Comparison of ENCODE assay signal across 16 mouse cellular contexts in the genomic region with DNA sequence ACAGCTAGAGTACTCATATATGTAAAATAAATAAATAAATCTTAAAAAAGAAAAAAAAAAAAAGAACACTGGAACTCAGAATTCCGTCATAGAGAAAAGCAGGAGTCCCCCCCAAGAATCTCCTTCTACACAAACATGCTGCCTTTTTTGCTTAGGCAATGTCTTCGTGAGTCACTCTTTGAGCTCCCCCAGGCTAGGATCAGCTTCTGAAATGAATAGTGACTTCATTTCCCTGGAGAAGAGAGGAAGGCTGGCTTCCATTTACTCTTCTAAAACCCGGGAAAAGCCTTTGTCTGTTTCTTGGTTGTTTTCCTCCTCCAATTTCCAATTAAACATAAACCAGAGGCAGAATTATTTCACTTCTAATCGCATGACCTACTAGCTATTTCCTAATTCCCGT. TPM values are rescaled to one million over a fixed set of nuclear protein-coding genes. Genes with fewer than 3 reads are reported as not detected.
DNase-seq lines count a peak whose midpoint lies in the region; ATAC-seq and TF ChIP-seq lines count a peak whose summit lies in the region.
"Had no signal": no experiment of that assay in that cellular context is flagged by ENCODE, and none has a peak within 500 bp of the region (broad histone marks: within the 10 kb centered on the region; RNA-seq: fewer than 3 reads in every experiment).

No protein-coding gene starts in this region.

- ATAC-seq in neural tube, embryonic 15.5 days (ENCODE audit: low FRiP score), result no peak
- ATAC-seq in intestine, embryonic 15.5 days, result no peak
- ATAC-seq: forebrain, embryonic 13.5 days; Patski had no signal

- H3K27ac ChIP-seq in left cerebral cortex, adult 2 months, result peak overlapping the region; percentile 77; the same call in 1 of the 2 replicates
- H3K27ac ChIP-seq in brown adipose tissue, adult 24 weeks (replicated peaks; ENCODE audit: low read depth, low read length), result peak overlapping the region; percentile 78
- H3K27ac ChIP-seq in neural tube, embryonic 15.5 days (replicated peaks), result peak overlapping the region; percentile 68
- no peak overlapping the region for H3K27ac ChIP-seq in intestine, embryonic 15.5 days
- H3K27ac ChIP-seq: forebrain, embryonic 13.5 days had no signal

- H3K36me3 ChIP-seq in neural tube, embryonic 15.5 days, result no peaks in the 10 kb centered on the region
- no peaks in the 10 kb centered on the region for H3K36me3 ChIP-seq in intestine, embryonic 15.5 days
- H3K36me3 ChIP-seq: midbrain, embryonic 12.5 days had no signal

- H3K4me3 ChIP-seq in left cerebral cortex, adult 2 months, result no peak overlapping the region
- H3K4me3 ChIP-seq in brown adipose tissue, adult 24 weeks (ENCODE audit: insufficient read depth, low read depth, low read length), result no peak overlapping the region
- no peak overlapping the region for H3K4me3 ChIP-seq in neural tube, embryonic 15.5 days (replicated peaks)
- no peak overlapping the region for H3K4me3 ChIP-seq in intestine, embryonic 15.5 days (replicated peaks)
- H3K4me3 ChIP-seq: forebrain, embryonic 13.5 days; midbrain, embryonic 12.5 days had no signal

- H3K4me2 ChIP-seq in neural tube, embryonic 15.5 days, result no peak overlapping the region
- H3K4me2 ChIP-seq in intestine, embryonic 15.5 days (replicated peaks), result no peak overlapping the region
- H3K4me2 ChIP-seq: forebrain, embryonic 13.5 days; midbrain, embryonic 12.5 days had no signal

- H3K9ac ChIP-seq in neural tube, embryonic 15.5 days (replicated peaks), result no peak overlapping the region
- no peak overlapping the region for H3K9ac ChIP-seq in intestine, embryonic 15.5 days
- H3K9ac ChIP-seq: forebrain, embryonic 13.5 days had no signal

- no peak for TF ChIP-seq CTCF in left cerebral cortex, adult 2 months (IDR thresholded peaks at IDR 0.05)

- H3K9me3 ChIP-seq in neural tube, embryonic 15.5 days (replicated peaks), result no peaks in the 10 kb centered on the region
- no peaks in the 10 kb centered on the region for H3K9me3 ChIP-seq in intestine, embryonic 15.5 days
- H3K9me3 ChIP-seq: forebrain, embryonic 13.5 days; midbrain, embryonic 12.5 days had no signal

- H3K27me3 ChIP-seq in neural tube, embryonic 15.5 days (replicated peaks), result no peaks in the 10 kb centered on the region
- H3K27me3 ChIP-seq in intestine, embryonic 15.5 days (replicated peaks), result no peaks in the 10 kb centered on the region
- H3K27me3 ChIP-seq: forebrain, embryonic 13.5 days; midbrain, embryonic 12.5 days; Patski had no signal

- peaks cover 60% of the 10 kb centered on the region for H3K4me1 ChIP-seq in brown adipose tissue, adult 24 weeks (ENCODE audit: control insufficient read depth, insufficient read depth, insufficient read length, low read length)
- peaks cover 64% of the 10 kb centered on the region for H3K4me1 ChIP-seq in neural tube, embryonic 15.5 days
- peaks cover 28% of the 10 kb centered on the region for H3K4me1 ChIP-seq in intestine, embryonic 15.5 days (replicated peaks)

- DNase-seq in gastrocnemius, adult 18-20 months (ENCODE audit: low spot score), result peak; percentile 57
- no peak for DNase-seq in gastrocnemius, postnatal 25 days
- DNase-seq in left cerebral cortex, adult 2 months (ENCODE audit: extremely low spot score in 1 of 2, low spot score in 2 of 2), result no peak
- no peak for DNase-seq in left cerebral cortex, postnatal 36 days (ENCODE audit: low spot score in 2 of 2)
- no peak for DNase-seq in lung, postnatal 4 days
- DNase-seq: adrenal gland, postnatal 14 days; kidney, postnatal 4 days; lung, adult 18-20 months; retina, postnatal 1 day had no signal

- 61% methylated on average over 5 of the region's 5 CpGs for whole genome bisulfite sequencing in neural tube, embryonic 15.5 days
- 80% methylated on average over 5 of the region's 5 CpGs for WGBS in intestine, embryonic 15.5 days

- intact Hi-C loops in left cerebral cortex, adult 2 months (cut with DNase I), result no loop called here
- intact Hi-C loops in left cerebral cortex, postnatal 36 days (cut with DNase I), result no loop called here

RNA-seq across cellular contexts. Expression of a gene that starts 9.9 kb away (rescaled TPM):
- total RNA-seq in gastrocnemius, adult 18-20 months (2021), result 10 to 100 TPM; 11.2 TPM
- total RNA-seq in gastrocnemius, postnatal 25 days (2021), result 1 to 10 TPM; 8.9 to 9.0 TPM
- 10 to 100 TPM; 12.6 to 15.2 TPM for total RNA-seq in left cerebral cortex, adult 2 months (2021)
- total RNA-seq in left cerebral cortex, postnatal 36 days (2021), result 10 to 100 TPM; 13.1 to 14.5 TPM
- polyA plus RNA-seq in brown adipose tissue, adult 24 weeks (2012; ENCODE audit: insufficient read depth, insufficient read length, missing spikeins), result 11.8 and 13.1 TPM in 2 replicates
- polyA plus RNA-seq in neural tube, embryonic 15.5 days (2015; fragmentation: Nextera tagmentation; extraction: Ambion mirVana), result 13.0 and 15.8 TPM in 2 replicates
- 13.3 and 15.1 TPM in 2 replicates for polyA plus RNA-seq in intestine, embryonic 15.5 days (2015; fragmentation: Nextera tagmentation; extraction: Ambion mirVana)

RNA-seq across cellular contexts. Expression of a gene that starts 29.1 kb away (rescaled TPM):
- total RNA-seq in gastrocnemius, adult 18-20 months (2021), result 1 to 10 TPM; 7.6 to 9.0 TPM
- 1 to 10 TPM; 7.0 to 8.3 TPM for total RNA-seq in gastrocnemius, postnatal 25 days (2021)
- 10 to 100 TPM; 40.0 to 40.2 TPM for total RNA-seq in left cerebral cortex, adult 2 months (2021)
- total RNA-seq in left cerebral cortex, postnatal 36 days (2021), result 10 to 100 TPM; 36.1 to 43.1 TPM
- 19.8 and 25.7 TPM in 2 replicates for polyA plus RNA-seq in brown adipose tissue, adult 24 weeks (2012; ENCODE audit: insufficient read depth, insufficient read length, missing spikeins)
- polyA plus RNA-seq in neural tube, embryonic 15.5 days (2015; fragmentation: Nextera tagmentation; extraction: Ambion mirVana), result 30.8 and 35.8 TPM in 2 replicates
- polyA plus RNA-seq in intestine, embryonic 15.5 days (2015; fragmentation: Nextera tagmentation; extraction: Ambion mirVana), result 81.9 and 92.8 TPM in 2 replicates

RNA-seq across cellular contexts. Expression of a gene that starts 40.3 kb away (rescaled TPM):
- under 1 TPM; 0.09 to 0.14 TPM for total RNA-seq in gastrocnemius, adult 18-20 months (2021)
- under 1 TPM in 1 of 2 experiments, not detected in 1; 0.10 TPM for total RNA-seq in gastrocnemius, postnatal 25 days (2021)
- 1 to 10 TPM in 1 of 2 experiments, under 1 TPM in 1; 0.91 to 1.8 TPM for total RNA-seq in left cerebral cortex, adult 2 months (2021)
- 1 to 10 TPM; 2.2 to 2.5 TPM for total RNA-seq in left cerebral cortex, postnatal 36 days (2021)
- not detected in 2 replicates for polyA plus RNA-seq in brown adipose tissue, adult 24 weeks (2012; ENCODE audit: insufficient read depth, insufficient read length, missing spikeins)
- 0.23 and 0.52 TPM in 2 replicates for polyA plus RNA-seq in neural tube, embryonic 15.5 days (2015; fragmentation: Nextera tagmentation; extraction: Ambion mirVana)
- 0.29 and 0.30 TPM in 2 replicates for polyA plus RNA-seq in intestine, embryonic 15.5 days (2015; fragmentation: Nextera tagmentation; extraction: Ambion mirVana)

RNA-seq across cellular contexts. Expression of a gene that starts 45.0 kb away (rescaled TPM):
- not detected for total RNA-seq in gastrocnemius, adult 18-20 months (2021)
- total RNA-seq in gastrocnemius, postnatal 25 days (2021), result not detected
- not detected for total RNA-seq in left cerebral cortex, adult 2 months (2021)
- total RNA-seq in left cerebral cortex, postnatal 36 days (2021), result not detected
- polyA plus RNA-seq in brown adipose tissue, adult 24 weeks (2012; ENCODE audit: insufficient read depth, insufficient read length, missing spikeins), result not detected in 2 replicates
- 0.47 and 5.2 TPM in 2 replicates for polyA plus RNA-seq in neural tube, embryonic 15.5 days (2015; fragmentation: Nextera tagmentation; extraction: Ambion mirVana)
- polyA plus RNA-seq in intestine, embryonic 15.5 days (2015; fragmentation: Nextera tagmentation; extraction: Ambion mirVana), result 84.7 and 86.9 TPM in 2 replicates
- total RNA-seq: left cerebral cortex, postnatal 14 days had no signal

RNA-seq across cellular contexts. Expression of a gene that starts 56.6 kb away (rescaled TPM):
- 10 to 100 TPM; 24.9 to 25.7 TPM for total RNA-seq in gastrocnemius, adult 18-20 months (2021)
- 10 to 100 TPM; 22.3 to 23.0 TPM for total RNA-seq in gastrocnemius, postnatal 25 days (2021)
- 10 to 100 TPM; 28.6 to 30.0 TPM for total RNA-seq in left cerebral cortex, adult 2 months (2021)
- total RNA-seq in left cerebral cortex, postnatal 36 days (2021), result 10 to 100 TPM; 30.3 to 31.5 TPM
- 19.5 and 27.2 TPM in 2 replicates for polyA plus RNA-seq in brown adipose tissue, adult 24 weeks (2012; ENCODE audit: insufficient read depth, insufficient read length, missing spikeins)
- 82.4 and 85.7 TPM in 2 replicates for polyA plus RNA-seq in neural tube, embryonic 15.5 days (2015; fragmentation: Nextera tagmentation; extraction: Ambion mirVana)
- polyA plus RNA-seq in intestine, embryonic 15.5 days (2015; fragmentation: Nextera tagmentation; extraction: Ambion mirVana), result 64.2 and 66.7 TPM in 2 replicates
